Mouse (Mus musculus) layer of hippocampus, postnatal 25 days (tissue): ENCODE measurements around the gene Pecr. TPM values are rescaled to one million over a fixed set of nuclear protein-coding genes. Genes with fewer than 3 reads are reported as not detected.
A peak's percentile ranks its signal among the peaks of the same experiment; 100 is the strongest.
"Not testable (repeated sequence)": the region's sequence is repeated elsewhere in the genome, so short reads cannot be mapped to it uniquely, and the experiment has no call there.

Source experiments
- DNase-seq, 2 experiments: peaks; one replicate each; pipeline ENCODE4 v3.0.0; 2022; ENCODE audit warnings: mixed read lengths in 2 of 2, low spot score in 1 of 2; ENCODE audit errors: extremely low spot score in 1 of 2
- total RNA-seq, 2 experiments: library from RNA; stranded (reverse); gene quantifications; 2 replicates each; pipeline ENCODE4 v1.2.3; 2021

The Pecr gene
- total RNA-seq, 2 experiments from 2014 or later: 5.2 to 5.9 TPM

GRCm38 (mm10) chr1:72238016-72238580 lies 46.0 kb downstream of the Pecr start:
- DNase-seq: no peak

DNA sequence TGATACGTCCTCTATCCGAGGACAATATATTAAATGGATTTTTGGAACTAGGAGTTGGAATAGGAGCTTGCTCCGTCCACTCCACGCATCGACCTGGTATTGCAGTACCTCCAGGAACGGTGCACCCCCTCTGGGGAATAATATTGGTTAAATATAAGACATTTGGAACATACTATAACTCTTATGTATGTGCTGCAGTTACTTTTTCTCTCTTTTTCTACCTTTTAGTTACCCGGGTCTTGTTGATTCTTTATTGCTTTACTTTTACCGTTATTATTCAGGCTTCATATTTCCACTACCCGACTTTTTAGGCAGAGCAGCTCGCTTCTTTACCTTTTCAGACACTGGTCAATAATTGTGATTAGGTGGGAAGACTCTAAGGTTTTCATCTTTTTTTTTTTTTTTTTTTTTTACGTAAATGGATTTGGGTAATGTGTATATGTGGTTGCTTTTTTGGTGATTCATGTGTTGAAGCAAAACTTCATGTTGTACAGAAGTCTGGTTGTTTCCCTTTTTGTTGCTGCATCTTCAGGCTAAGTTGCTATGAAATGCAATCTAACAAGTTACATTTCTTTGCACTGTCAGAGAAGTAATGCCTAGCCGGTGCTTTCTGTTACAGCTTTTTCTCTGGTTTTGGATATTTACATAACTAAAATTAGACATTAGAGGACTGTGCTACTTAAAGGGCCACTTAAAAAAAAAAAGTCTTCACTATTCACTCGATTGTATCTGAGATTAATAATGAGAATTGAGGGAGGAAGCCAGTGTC lies 46.9 kb downstream of the Pecr start:
- no peak for DNase-seq

GRCm38 (mm10) chr1:72236363-72237006 lies 47.6 kb downstream of the Pecr start:
- DNase-seq: peak; percentile 55 to 57

GRCm38 (mm10) chr1:72232592-72232991 lies 51.5 kb downstream of the Pecr start:
- not testable (repeated sequence) for DNase-seq

DNA sequence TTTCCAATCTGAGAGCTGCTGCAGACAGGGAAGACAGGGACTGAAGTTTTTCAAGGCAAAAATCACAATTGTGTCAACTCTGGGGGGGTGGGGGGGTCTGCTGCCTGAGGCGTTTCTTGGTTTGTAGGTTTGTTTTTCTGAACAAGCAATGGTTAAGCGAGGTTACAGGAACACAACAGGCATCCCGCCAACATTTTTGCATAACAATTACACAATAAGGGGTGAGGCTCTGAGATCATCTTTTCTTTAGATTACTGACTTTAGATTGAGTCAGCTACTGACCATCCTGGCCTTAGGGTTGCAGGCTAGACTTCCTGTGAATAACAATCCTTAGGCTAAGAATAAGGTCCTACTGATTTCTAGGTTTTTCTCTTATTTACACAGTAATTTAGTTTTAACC lies 55.1 kb downstream of the Pecr start:
- DNase-seq: no peak

DNA sequence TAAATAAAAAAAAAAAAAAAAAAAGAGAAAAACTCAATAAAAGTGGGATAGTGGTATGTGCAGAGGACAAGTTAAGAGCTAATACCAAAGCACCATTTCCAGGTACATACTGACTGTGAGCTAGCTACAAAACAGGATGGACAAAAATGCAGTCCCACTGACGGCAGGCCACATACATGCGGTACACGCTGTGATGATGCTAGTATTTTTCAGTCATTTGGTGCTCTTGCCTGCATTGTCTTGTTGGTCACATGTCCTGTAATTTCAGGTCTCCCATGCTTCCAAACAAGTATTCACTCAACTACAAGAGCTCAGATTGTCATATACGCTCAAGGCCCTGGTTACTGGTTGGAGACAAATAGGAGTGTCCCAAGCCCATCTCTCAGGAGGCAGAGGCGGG lies 56.6 kb downstream of the Pecr start:
- no peak for DNase-seq

DNA sequence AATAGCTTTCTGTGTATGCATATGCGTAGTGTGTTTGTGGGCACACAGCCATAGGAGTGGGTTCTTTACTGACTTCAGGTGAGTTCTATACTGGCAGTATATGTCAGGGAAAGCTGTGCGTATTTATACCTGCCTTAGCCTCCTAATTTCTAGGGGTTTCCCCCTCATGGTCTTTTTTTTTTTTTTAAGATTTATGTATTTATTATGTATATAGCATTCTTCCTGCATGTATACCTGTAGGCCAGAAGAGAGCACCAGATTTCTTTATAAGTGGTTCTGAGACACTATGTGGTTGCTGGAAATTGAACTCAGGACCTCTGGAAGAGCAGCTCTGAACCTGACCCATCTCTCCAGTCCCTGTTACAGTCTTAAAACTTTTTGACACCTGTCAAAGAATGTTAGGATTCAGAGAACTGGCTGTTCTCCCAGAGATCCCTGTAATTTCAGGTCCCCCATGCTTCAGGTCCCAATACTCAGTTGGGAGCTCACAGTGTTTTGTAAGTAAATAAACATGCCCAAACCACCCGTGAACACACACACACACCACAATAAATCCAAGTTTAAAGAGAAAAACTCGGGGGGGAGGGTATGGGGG lies 57.1 kb downstream of the Pecr start:
- DNase-seq: no peak

GRCm38 (mm10) chr1:72226172-72226886 lies 57.8 kb downstream of the Pecr start:
- DNase-seq: no peak

DNA sequence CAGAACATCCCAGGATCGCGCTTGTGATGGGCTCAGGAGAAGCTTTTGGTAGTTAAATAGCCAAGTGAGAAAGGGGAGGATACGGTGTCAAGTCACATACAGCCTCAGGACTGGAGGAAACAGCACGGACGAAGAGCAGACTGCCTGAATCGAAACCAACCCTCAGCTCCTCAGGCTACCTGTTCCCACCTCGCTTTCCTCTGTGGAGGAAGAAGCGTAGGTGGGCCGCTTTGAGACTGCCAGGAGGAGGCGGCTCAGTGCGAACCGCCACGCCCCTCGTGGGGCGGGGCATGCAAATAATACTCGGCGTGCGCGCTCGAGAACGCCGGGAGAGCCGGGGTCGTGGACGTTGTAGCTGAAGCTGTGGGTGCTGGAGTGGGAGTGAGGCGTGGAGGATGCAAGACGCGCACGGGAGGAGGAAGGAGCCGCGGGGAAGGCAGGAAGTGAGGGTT lies 58.4 kb downstream of the Pecr start:
- peak; percentile 56 to 62 for DNase-seq

DNA sequence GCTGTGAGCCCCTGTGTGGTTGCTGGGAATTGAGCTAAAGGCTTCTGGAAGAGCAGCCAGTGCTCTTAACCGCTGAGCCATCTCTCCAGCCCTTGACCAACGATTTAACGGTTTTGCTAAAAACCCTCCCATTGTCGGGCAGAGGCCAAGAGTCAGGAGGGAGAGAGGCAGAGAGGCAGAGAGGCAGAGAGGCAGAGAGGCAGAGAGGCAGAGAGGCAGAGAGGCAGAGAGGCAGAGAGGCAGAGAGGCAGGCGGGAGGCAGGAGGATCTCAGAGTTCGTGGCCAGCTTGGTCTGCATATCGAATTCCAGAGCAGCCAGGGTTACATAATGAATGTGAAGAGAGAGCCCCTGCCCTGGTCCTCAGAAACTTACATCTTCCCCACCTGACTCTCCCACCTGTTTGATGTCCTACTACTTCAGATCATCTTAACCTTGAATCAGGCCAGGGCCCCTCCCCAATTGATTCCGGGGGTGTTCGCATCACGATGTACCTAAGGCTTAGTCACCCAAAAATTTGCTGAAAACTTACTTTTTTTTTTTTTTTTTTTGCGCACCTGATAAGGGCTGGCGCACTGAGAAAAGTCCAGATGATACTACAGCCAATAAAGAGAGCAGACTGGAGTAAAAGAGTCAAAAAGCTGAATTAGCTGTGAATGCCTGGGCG lies 58.9 kb downstream of the Pecr start:
- DNase-seq: no peak

DNA sequence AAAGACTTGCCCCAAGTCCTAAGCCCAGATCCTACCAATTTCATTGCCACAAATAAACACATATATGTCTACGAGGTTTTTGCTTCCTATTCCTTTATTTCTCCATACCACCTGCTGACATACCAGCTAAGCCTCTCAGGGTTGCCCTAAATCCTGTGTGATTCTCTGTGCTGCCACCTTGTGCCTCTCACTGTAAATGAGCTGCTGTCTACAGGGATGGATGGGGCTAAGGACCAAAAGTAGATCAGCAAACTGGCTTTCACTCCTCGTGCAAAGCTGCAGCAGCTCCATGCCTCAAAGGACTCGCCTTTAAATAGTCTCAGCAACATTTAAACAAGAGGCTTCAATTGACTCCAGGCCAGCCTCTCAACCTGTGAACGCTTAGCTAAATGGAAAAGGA lies 64.1 kb downstream of the Pecr start:
- DNase-seq: peak in 1 of 2 experiments; percentile 26

GRCm38 (mm10) chr1:72219116-72219515 lies 65.0 kb downstream of the Pecr start:
- no peak for DNase-seq

- DNase-seq: no peak
Observed at GRCm38 (mm10) chr1:72218626-72219025, 65.5 kb downstream of the Pecr start.

DNA sequence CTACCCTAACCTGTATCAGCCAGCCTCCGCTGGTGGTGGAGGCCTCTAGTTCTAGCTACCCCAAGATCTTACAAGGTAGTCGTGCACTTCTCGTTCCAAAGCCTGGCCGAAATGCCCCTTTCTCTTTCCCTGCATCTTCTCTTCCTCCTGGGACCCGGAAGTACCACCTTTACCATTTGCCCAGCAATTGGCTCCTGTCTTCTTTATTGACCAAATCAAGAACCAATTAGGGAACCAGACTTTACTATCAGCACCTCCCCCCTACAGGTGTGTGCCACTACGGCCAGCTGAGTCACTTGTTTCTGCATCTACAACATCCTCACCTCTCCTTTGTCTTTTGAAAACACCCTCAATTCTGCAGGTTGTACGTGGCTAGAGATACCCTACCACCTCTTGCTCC lies 67.4 kb downstream of the Pecr start:
- DNase-seq: no peak

- no peak for DNase-seq
Observed at GRCm38 (mm10) chr1:72215174-72215573, 68.9 kb downstream of the Pecr start.

- no peak for DNase-seq
Observed at GRCm38 (mm10) chr1:72214470-72214961, 69.6 kb downstream of the Pecr start.

- no peak for DNase-seq
Observed at GRCm38 (mm10) chr1:72213954-72214353, 70.2 kb downstream of the Pecr start.

DNA sequence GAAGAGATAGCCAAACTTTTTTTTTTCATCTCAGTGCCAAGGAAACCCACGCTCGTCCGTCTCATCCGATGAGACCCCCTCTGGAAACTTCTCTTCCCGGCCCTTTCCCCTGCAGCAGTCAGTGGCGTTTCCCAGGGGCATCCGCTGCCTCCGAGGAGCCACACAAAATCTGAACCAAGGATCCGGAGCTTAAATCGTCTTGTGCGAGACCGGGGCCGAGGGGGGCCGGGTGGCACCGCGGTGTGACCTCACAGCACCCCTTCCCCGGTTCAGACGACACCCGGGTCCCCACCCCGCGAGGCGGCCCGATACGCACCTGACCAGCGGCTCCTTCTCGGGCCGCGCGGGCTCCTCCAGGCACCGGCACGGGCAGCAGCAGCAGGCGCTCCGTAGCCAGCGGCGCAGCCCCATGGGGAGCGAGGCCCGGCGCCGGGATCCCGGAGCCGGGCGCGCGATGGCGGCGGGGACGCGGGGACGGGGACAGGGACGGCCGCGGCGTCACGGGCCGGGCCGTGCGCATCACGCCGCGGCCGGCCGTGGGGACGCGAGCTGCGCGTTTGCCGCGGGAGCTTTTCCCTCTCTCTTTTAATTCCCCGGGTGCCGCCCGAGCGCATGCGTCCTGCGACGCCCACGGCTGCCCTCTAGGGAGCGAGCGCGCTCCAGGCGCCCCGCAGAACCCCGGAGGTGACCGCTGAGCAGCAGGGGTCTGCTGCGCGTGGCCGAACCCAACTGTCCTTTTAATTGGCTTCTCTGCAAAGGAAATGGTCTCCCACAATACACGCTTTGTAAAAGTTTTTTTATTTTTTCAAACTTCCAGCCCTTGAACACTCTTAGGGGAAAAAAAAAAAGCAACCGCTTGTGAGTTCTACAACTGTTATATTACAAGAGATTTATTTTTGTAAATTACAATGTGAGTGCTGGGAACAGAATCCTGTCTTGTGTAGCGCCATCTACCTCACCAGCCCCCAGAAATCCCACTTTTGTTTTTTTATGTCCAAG lies 72.1 kb downstream of the Pecr start, which contains the start of gene Mreg:
Gene Mreg, minus strand, starts transcription at position 607 of the 999 bp plus-strand sequence.
- DNase-seq: peak; percentile 39 to 61
